Mouse (Mus musculus) MEL (cell line): ENCODE measurements around the gene 4833439L19Rik.

Experiments used
- CHD2 ChIP-seq: IDR thresholded peaks from 2 replicates; pipeline ENCODE4 v1.6.1; 2011; ENCODE audit warnings: low read length, improper control_type of control experiment
- CTCF ChIP-seq, 3 experiments: IDR thresholded peaks in 2 of 3; conservative IDR thresholded peaks in 1 of 3; 2 replicates each; pipeline ENCODE4 v1.5.1; 2011 to 2012; ENCODE audit warnings: low read length in 3 of 3, low read depth in 2 of 3, mild to moderate bottlenecking in 2 of 3, improper control_type of control experiment in 1 of 3, inconsistent platforms in 1 of 3, mixed read lengths in 1 of 3, moderate library complexity in 1 of 3; ENCODE audit not compliant: control insufficient read depth in 1 of 3, insufficient read depth in 1 of 3, poor library complexity in 1 of 3, severe bottlenecking in 1 of 3
- ELF1 ChIP-seq: IDR thresholded peaks from 2 replicates; pipeline ENCODE4 v1.6.1; 2014; ENCODE audit warnings: low read depth, mild to moderate bottlenecking, inconsistent platforms, low read length, improper control_type of control experiment, moderate library complexity
- EP300 ChIP-seq, 2 experiments: IDR thresholded peaks; 2 replicates each; pipeline ENCODE4 v1.6.1; 2011; ENCODE audit warnings: improper control_type of control experiment in 2 of 2, low read length in 2 of 2, low read depth in 1 of 2, mild to moderate bottlenecking in 1 of 2
- HCFC1 ChIP-seq: IDR thresholded peaks from 2 replicates; pipeline ENCODE4 v1.6.1; 2012; ENCODE audit warnings: low read depth, mild to moderate bottlenecking, inconsistent platforms, low read length, improper control_type of control experiment, moderate library complexity
- MAX ChIP-seq: IDR thresholded peaks from 2 replicates; pipeline ENCODE4 v1.6.1; 2011; ENCODE audit warnings: low read length, improper control_type of control experiment
- MXI1 ChIP-seq: IDR thresholded peaks from 2 replicates; pipeline ENCODE4 v1.6.1; 2011; ENCODE audit warnings: mild to moderate bottlenecking, low read depth, low read length, improper control_type of control experiment
- NELFE ChIP-seq: IDR thresholded peaks from 2 replicates; pipeline ENCODE4 v1.6.1; 2011; ENCODE audit warnings: low read depth, low read length, improper control_type of control experiment
- POLR2A ChIP-seq, 2 experiments: IDR thresholded peaks; 2 replicates each; pipeline ENCODE4 v1.6.1; 2011 to 2012; ENCODE audit warnings: low read length in 2 of 2, mild to moderate bottlenecking in 2 of 2, control low read depth in 1 of 2, improper control_type of control experiment in 1 of 2, low read depth in 1 of 2, moderate library complexity in 1 of 2; ENCODE audit not compliant: control insufficient read depth in 1 of 2, insufficient read depth in 1 of 2, poor library complexity in 1 of 2
- TAL1 ChIP-seq: IDR thresholded peaks from 2 replicates; pipeline ENCODE4 v1.6.1; 2012; ENCODE audit warnings: mild to moderate bottlenecking, inconsistent platforms, low read length, moderate library complexity, mixed read lengths
- TBP ChIP-seq: IDR thresholded peaks from 2 replicates; pipeline ENCODE4 v1.8.0; 2011; ENCODE audit warnings: low read depth, low read length, improper control_type of control experiment
- USF2 ChIP-seq, 2 experiments: IDR thresholded peaks; 2 replicates each; pipeline ENCODE4 v1.6.1; 2011 to 2012; ENCODE audit warnings: improper control_type of control experiment in 2 of 2, low read length in 2 of 2, borderline replicate concordance in 1 of 2, inconsistent platforms in 1 of 2, low read depth in 1 of 2, mild to moderate bottlenecking in 1 of 2; ENCODE audit not compliant: insufficient read depth in 1 of 2
- ZC3H11A ChIP-seq: IDR thresholded peaks from 2 replicates; pipeline ENCODE4 v1.6.1; 2012; ENCODE audit warnings: low read depth, mild to moderate bottlenecking, inconsistent platforms, low read length, improper control_type of control experiment

DNA sequence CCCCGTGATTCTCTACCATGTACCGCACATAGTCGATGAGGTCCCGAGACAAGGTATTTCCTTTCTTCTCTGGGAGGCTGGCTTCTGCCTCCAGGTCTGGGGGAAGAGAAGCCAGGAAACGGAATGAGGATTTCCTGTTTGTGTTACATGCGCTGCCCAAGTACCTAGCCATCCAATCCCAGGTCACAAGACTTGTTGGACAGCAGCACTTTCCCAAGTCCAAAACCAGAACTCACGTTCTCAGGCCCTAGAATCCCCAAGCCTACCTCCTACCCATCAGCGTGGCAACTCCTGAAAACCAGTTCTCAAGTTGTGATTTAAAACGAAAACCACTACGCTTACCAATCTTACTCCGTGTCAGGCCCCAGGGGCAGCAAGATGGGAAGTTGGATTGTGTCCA lies 20.6 kb upstream of the 4833439L19Rik start:
- TF ChIP-seq MAX, result no peak
- TF ChIP-seq TAL1, result no peak
- TF ChIP-seq CTCF (IDR thresholded peaks at IDR 0.05 in 2 of 3, conservative IDR thresholded peaks at IDR 0.05 in 1 of 3; ENCODE audit: control insufficient read depth in 1 of 3, insufficient read depth in 1 of 3, low read depth in 2 of 3, low read length in 3 of 3, poor library complexity in 1 of 3, severe bottlenecking in 1 of 3), result no peak
- TF ChIP-seq TBP, result no peak
- no peak for TF ChIP-seq MXI1
- TF ChIP-seq EP300 (IDR thresholded peaks at IDR 0.05; ENCODE audit: low read depth in 1 of 2, low read length in 2 of 2), result no peak
- TF ChIP-seq USF2 (IDR thresholded peaks at IDR 0.05; ENCODE audit: borderline replicate concordance in 1 of 2, insufficient read depth in 1 of 2, low read depth in 1 of 2, low read length in 2 of 2), result no peak
- TF ChIP-seq ZC3H11A, result no peak
- TF ChIP-seq POLR2A (IDR thresholded peaks at IDR 0.05; ENCODE audit: control insufficient read depth in 1 of 2, insufficient read depth in 1 of 2, low read depth in 1 of 2, low read length in 2 of 2, poor library complexity in 1 of 2), result no peak
- no peak for TF ChIP-seq HCFC1
- no peak for TF ChIP-seq NELFE
- TF ChIP-seq ELF1, result no peak
- no peak for TF ChIP-seq CHD2
